Mouse (Mus musculus): Measurements from ENCODE around the gene Sf3b1.

- TF ChIP-seq CTCF (IDR thresholded peaks at IDR 0.05; ENCODE audit: low read depth, low read length) (no peak), TAL1 (conservative IDR thresholded peaks at IDR 0.05; ENCODE audit: low read depth, low read length) (no peak), GATA1 (IDR thresholded peaks at IDR 0.05; ENCODE audit: borderline replicate concordance, low read length) (no peak)
Measured at GRCm38 (mm10) chr1:54986248-54986647, 41.0 kb downstream of the Sf3b1 start.

All from G1E (cell line).